Mouse (Mus musculus): ENCODE data around the gene Bex6. TPM values are rescaled to one million over a fixed set of nuclear protein-coding genes. Genes with fewer than 3 reads are reported as not detected.

Bex6 gene
- polyA plus RNA-seq, 1 experiment from 2014 or later: 0.14 TPM

DNA sequence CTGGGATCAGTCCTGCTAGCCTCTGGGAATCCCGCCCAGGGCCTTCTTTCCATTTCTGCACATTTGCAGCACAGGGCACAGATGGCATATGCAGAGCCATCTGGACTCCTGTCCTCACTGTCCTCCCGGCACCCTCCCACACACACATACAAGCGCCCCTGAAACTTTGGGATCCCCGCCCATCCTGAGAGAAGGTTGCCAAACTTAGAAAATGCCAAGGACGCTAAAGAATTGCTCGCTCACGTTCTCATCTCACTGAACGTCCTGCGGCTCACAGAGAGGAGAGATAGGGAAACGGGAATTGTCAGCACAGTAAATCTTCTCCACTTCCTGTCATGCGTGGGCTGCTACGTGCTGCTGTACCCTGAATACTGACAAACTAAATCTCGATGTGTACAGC is 25.2 kb upstream of the Bex6 start:
- 61% methylated on average over 13 of the region's 13 CpGs for WGBS
- H3K36me3 ChIP-seq (ENCODE audit: control insufficient read depth, insufficient read depth, low read length): no peaks in the 10 kb centered on the region
- ATAC-seq (ENCODE audit: insufficient read depth, low FRiP score): no peak
- H3K4me1 ChIP-seq (ENCODE audit: control insufficient read depth, insufficient read depth, low read length): no peaks in the 10 kb centered on the region
- H3K4me2 ChIP-seq (ENCODE audit: low read depth, low read length): no peak overlapping the region
- H3K9ac ChIP-seq (ENCODE audit: low read length): peak overlapping the region; percentile 36; the same call in 1 of the 2 replicates
- no peak overlapping the region for H3K4me3 ChIP-seq (replicated peaks; ENCODE audit: low read length)
- no peak overlapping the region for H3K27ac ChIP-seq (ENCODE audit: low read length)
- no peaks in the 10 kb centered on the region for H3K27me3 ChIP-seq (ENCODE audit: control insufficient read depth, insufficient read depth, low read length)
- no peaks in the 10 kb centered on the region for H3K9me3 ChIP-seq (replicated peaks; ENCODE audit: control insufficient read depth, low read length)

DNA sequence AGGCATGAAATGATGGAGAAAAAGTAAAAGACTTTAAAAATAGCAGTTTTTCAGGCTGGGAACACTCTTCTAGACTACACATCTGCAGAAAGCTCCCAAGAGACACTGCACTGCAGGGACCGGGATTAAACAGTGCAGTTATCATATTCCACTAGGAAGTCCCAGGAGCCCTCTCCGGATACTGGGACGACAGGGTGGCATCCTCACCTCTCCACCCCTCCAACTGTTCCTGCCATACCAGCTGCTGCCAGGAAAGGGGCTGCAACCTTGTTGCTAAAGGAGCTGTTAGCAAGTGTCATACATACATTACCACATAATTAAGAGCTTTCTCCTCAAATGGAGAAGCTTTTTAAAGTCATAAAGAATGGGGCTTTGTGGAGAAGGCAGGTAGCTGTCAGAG is 22.9 kb upstream of the Bex6 start:
- H3K27ac ChIP-seq (ENCODE audit: low read length): no peak overlapping the region
- H3K4me1 ChIP-seq (ENCODE audit: control insufficient read depth, insufficient read depth, low read length): no peaks in the 10 kb centered on the region
- H3K4me2 ChIP-seq (ENCODE audit: low read depth, low read length): no peak overlapping the region
- H3K9me3 ChIP-seq (replicated peaks; ENCODE audit: control insufficient read depth, low read length): no peaks in the 10 kb centered on the region
- H3K4me3 ChIP-seq (replicated peaks; ENCODE audit: low read length): no peak overlapping the region
- H3K9ac ChIP-seq (ENCODE audit: low read length): no peak overlapping the region
- ATAC-seq (ENCODE audit: insufficient read depth, low FRiP score): no peak
- WGBS: 35% methylated on average over 3 of the region's 3 CpGs
- H3K27me3 ChIP-seq (ENCODE audit: control insufficient read depth, insufficient read depth, low read length): no peaks in the 10 kb centered on the region
- H3K36me3 ChIP-seq (ENCODE audit: control insufficient read depth, insufficient read depth, low read length): no peaks in the 10 kb centered on the region

DNA sequence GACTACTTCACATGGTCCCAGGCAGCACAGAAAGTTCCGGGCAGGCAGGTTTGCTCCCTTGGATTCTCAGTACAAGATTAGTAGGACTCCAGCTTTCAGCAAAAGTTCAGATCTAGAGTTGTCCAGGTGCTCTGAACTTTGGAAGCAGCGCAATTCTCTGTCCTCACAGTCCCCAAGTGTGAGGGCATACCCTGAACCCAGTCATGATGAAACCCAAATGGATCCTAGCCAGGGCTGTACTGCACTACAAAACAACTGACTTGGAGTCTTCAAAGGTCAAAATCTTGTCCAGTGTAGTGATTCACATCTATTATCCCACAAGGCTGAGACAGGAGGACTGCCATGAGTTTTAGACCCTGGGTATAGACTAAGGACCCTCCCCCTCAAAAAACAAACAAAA is 22.3 kb upstream of the Bex6 start:
- no peaks in the 10 kb centered on the region for H3K27me3 ChIP-seq (ENCODE audit: control insufficient read depth, insufficient read depth, low read length)
- H3K9ac ChIP-seq (ENCODE audit: low read length): no peak overlapping the region
- no peak overlapping the region for H3K4me2 ChIP-seq (ENCODE audit: low read depth, low read length)
- no peak overlapping the region for H3K4me3 ChIP-seq (replicated peaks; ENCODE audit: low read length)
- WGBS: 78% methylated on average over 2 of the region's 2 CpGs
- no peaks in the 10 kb centered on the region for H3K9me3 ChIP-seq (replicated peaks; ENCODE audit: control insufficient read depth, low read length)
- H3K36me3 ChIP-seq (ENCODE audit: control insufficient read depth, insufficient read depth, low read length): no peaks in the 10 kb centered on the region
- ATAC-seq (ENCODE audit: insufficient read depth, low FRiP score): no peak
- H3K4me1 ChIP-seq (ENCODE audit: control insufficient read depth, insufficient read depth, low read length): no peaks in the 10 kb centered on the region
- H3K27ac ChIP-seq (ENCODE audit: low read length): no peak overlapping the region

DNA sequence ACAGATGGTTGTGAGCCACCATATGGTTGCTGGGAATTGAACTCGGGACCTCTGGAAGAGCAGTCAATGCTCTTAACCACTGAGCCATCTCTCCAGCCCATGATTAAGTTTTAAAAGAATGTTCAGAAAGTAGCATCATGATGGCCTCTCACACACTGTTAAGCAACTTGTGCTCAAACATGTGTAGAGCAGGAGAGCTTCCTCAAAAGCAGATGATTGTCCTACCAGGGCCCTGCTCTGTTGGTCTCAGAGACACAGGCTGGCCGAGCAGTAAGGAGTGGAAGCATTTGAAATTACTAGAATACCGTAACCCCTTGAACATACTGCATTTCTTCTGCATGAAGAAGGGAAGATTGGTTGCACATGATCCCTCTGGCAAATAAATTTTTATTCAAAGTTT is 20.7 kb upstream of the Bex6 start:
- no peak overlapping the region for H3K4me2 ChIP-seq (ENCODE audit: low read depth, low read length)
- ATAC-seq (ENCODE audit: insufficient read depth, low FRiP score): no peak
- no peaks in the 10 kb centered on the region for H3K27me3 ChIP-seq (ENCODE audit: control insufficient read depth, insufficient read depth, low read length)
- no peaks in the 10 kb centered on the region for H3K36me3 ChIP-seq (ENCODE audit: control insufficient read depth, insufficient read depth, low read length)
- no peaks in the 10 kb centered on the region for H3K9me3 ChIP-seq (replicated peaks; ENCODE audit: control insufficient read depth, low read length)
- no peak overlapping the region for H3K4me3 ChIP-seq (replicated peaks; ENCODE audit: low read length)
- 87% methylated on average over 3 of the region's 3 CpGs for WGBS
- no peak overlapping the region for H3K9ac ChIP-seq (ENCODE audit: low read length)
- no peak overlapping the region for H3K27ac ChIP-seq (ENCODE audit: low read length)
- H3K4me1 ChIP-seq (ENCODE audit: control insufficient read depth, insufficient read depth, low read length): no peaks in the 10 kb centered on the region

DNA sequence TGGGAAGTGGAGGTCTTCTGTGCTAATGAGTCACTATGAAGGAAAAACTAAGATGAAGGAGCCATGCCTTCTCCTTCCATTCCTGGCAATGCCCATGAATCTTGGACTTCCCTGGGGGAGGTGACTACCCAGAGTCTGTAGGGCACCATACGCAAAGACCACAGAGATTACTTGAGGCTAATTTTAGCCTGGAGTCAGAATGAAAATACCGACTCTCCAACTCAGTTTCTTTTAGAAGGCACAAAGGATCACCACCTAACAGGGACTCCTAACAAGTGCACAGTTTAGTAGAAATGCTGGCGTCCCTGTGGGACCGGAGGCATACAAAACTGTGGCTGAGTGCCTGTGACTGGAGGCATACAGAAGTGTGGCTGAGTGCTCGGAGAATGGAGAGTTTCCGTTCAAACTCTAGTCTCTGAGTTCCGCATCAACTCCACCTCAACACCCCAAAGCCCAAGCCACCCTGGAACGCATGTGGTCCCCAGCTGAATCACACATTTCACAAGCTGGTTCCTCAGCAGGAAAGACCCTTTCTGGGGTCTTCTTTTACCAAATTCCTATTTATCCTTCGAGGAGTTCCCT is 18.8 kb upstream of the Bex6 start:
- Histone ChIP-seq H3K27ac (ENCODE audit: low read length) (no peak overlapping the region), H3K4me3 (replicated peaks; ENCODE audit: low read length) (no peak overlapping the region), H3K4me2 (ENCODE audit: low read depth, low read length) (no peak overlapping the region), H3K27me3 (ENCODE audit: control insufficient read depth, insufficient read depth, low read length) (no peaks in the 10 kb centered on the region), H3K9me3 (replicated peaks; ENCODE audit: control insufficient read depth, low read length) (no peaks in the 10 kb centered on the region), H3K36me3 (ENCODE audit: control insufficient read depth, insufficient read depth, low read length) (no peaks in the 10 kb centered on the region), H3K9ac (ENCODE audit: low read length) (no peak overlapping the region), H3K4me1 (ENCODE audit: control insufficient read depth, insufficient read depth, low read length) (peaks cover 5% of the 10 kb centered on the region)
- 85% methylated on average over 9 of the region's 9 CpGs for WGBS
- no peak for ATAC-seq (ENCODE audit: insufficient read depth, low FRiP score)

DNA sequence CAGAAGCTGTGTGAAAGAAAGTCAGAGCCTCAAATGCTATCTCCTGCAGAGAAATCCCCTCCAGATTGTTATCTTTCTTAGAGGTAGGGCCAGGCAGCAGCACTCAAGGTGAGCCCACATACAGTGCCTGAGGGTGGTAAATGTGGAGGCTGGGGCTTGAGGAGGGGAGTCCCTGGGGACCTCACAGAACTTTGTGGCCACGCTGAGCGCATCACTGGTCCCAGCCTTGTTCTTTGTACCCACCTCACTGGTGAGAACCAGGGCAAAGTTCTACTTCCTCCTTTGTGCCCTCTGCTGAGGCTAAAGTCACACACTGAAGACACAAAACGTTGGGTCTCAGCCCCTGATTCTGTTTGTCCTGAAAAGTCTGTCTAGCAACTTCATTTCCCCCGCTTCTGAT is 16.2 kb upstream of the Bex6 start:
- no peak overlapping the region for H3K27ac ChIP-seq (ENCODE audit: low read length)
- no peak overlapping the region for H3K9ac ChIP-seq (ENCODE audit: low read length)
- H3K4me1 ChIP-seq (ENCODE audit: control insufficient read depth, insufficient read depth, low read length): peaks cover 5% of the 10 kb centered on the region
- no peaks in the 10 kb centered on the region for H3K9me3 ChIP-seq (replicated peaks; ENCODE audit: control insufficient read depth, low read length)
- H3K36me3 ChIP-seq (ENCODE audit: control insufficient read depth, insufficient read depth, low read length): no peaks in the 10 kb centered on the region
- H3K27me3 ChIP-seq (ENCODE audit: control insufficient read depth, insufficient read depth, low read length): no peaks in the 10 kb centered on the region
- H3K4me2 ChIP-seq (ENCODE audit: low read depth, low read length): peak overlapping the region; percentile 11; the same call in 1 of the 2 replicates
- H3K4me3 ChIP-seq (replicated peaks; ENCODE audit: low read length): peak overlapping the region; percentile 46
- no peak for ATAC-seq (ENCODE audit: insufficient read depth, low FRiP score)
- WGBS: 66% methylated on average over 4 of the region's 4 CpGs

DNA sequence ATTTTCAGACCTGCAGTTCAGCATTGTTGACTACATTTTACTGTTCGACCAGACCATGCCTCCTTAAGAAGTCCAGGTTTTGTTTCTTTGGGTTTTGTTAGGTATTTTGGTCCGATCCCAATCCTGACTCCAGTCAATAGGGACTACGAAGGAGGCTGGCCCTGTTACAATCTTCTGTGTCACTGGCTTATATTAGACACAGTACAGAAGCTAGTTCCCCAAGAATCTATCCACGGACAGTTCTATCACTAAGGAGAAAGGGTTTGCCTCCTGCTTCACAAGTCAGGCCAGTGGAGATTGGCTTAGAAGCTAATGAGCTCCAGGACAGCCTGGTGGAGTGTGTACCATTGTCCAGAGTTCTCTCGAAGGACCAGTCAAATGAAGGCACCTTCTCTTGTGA is 15.7 kb upstream of the Bex6 start:
- 75% methylated on average over 5 of the region's 5 CpGs for WGBS
- no peak for ATAC-seq (ENCODE audit: insufficient read depth, low FRiP score)
- no peak overlapping the region for H3K4me2 ChIP-seq (ENCODE audit: low read depth, low read length)
- H3K36me3 ChIP-seq (ENCODE audit: control insufficient read depth, insufficient read depth, low read length): no peaks in the 10 kb centered on the region
- peak overlapping the region; percentile 46 for H3K4me3 ChIP-seq (replicated peaks; ENCODE audit: low read length)
- peak overlapping the region; percentile 25; the same call in 1 of the 2 replicates for H3K9ac ChIP-seq (ENCODE audit: low read length)
- no peaks in the 10 kb centered on the region for H3K9me3 ChIP-seq (replicated peaks; ENCODE audit: control insufficient read depth, low read length)
- H3K4me1 ChIP-seq (ENCODE audit: control insufficient read depth, insufficient read depth, low read length): peaks cover 5% of the 10 kb centered on the region
- H3K27ac ChIP-seq (ENCODE audit: low read length): no peak overlapping the region
- no peaks in the 10 kb centered on the region for H3K27me3 ChIP-seq (ENCODE audit: control insufficient read depth, insufficient read depth, low read length)

DNA sequence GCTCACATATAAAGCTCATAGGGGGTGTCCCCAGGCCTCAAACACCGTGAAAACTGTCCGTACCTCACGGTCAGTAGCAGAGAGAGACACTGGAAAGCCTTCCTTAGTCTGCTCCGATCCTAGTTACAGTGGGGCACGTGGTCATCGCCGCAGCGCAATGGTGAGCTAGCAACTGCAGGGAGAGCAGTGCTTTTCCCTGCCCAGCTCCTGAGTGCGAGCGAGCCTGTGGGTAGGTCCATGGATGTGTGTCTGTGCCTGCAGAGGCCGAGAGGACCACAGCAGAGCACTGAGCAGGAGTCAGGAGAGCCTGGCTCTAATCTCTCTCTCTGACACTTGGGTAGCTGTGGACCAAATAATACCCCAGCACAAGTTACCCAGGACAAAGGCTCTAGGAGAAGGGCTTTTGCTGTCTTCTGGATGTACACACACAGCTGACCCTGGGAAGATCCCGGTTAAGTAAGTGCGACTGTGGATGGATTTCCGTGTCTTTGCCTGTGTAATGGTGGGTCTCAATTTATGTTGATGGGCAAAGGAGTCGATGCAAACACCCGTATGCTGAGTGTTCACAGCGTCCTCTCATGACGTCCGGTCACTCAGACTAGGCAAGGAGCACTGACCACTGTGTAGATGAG is 15.1 kb upstream of the Bex6 start:
- ATAC-seq (ENCODE audit: insufficient read depth, low FRiP score): no peak
- Histone ChIP-seq H3K4me3 (replicated peaks; ENCODE audit: low read length) (peak overlapping the region; percentile 46), H3K27me3 (ENCODE audit: control insufficient read depth, insufficient read depth, low read length) (no peaks in the 10 kb centered on the region), H3K27ac (ENCODE audit: low read length) (peak overlapping the region; percentile 3; the same call in 1 of the 2 replicates), H3K9ac (ENCODE audit: low read length) (peak overlapping the region; percentile 70), H3K4me1 (ENCODE audit: control insufficient read depth, insufficient read depth, low read length) (peaks cover 5% of the 10 kb centered on the region), H3K9me3 (replicated peaks; ENCODE audit: control insufficient read depth, low read length) (no peaks in the 10 kb centered on the region), H3K36me3 (ENCODE audit: control insufficient read depth, insufficient read depth, low read length) (no peaks in the 10 kb centered on the region), H3K4me2 (ENCODE audit: low read depth, low read length) (peak overlapping the region; percentile 68)
- 70% methylated on average over 19 of the region's 19 CpGs for WGBS

DNA sequence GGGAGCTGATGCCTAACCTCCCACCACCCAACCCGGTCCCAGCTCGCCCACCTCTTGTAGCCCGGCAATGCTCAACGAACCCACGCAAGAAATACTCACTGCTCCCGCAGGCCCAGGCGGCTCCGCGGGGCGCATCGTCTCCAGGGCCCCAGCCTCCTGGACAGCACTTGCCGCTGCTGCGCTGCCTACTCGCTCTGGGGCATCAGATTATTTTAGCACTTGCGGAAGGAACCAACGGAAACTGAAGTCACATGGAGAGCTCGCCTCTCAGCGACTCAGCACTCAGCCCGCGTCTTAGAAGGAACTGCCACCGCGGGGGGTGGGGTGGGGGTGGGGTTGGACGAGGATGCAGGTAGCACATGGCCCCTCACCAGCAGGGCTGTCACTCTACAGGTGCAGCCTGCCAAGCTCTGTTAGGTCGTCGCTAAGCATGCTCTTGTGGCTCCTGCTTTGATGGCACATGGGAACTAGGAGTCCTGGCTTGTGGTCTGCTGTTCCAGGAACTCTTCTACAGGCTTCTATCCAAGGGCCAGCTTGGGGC is 14.3 kb upstream of the Bex6 start, which contains the start of gene Nrros:
Nrros (minus strand) TSS at position 314 of the 541 bp plus-strand sequence.
- Histone ChIP-seq H3K4me3 (replicated peaks; ENCODE audit: low read length) (peak within 1 kb of the TSS; percentile 46), H3K9me3 (replicated peaks; ENCODE audit: control insufficient read depth, low read length) (no peaks in the 10 kb centered on the region), H3K27ac (ENCODE audit: low read length) (peak within 1 kb of the TSS; percentile 3), H3K27me3 (ENCODE audit: control insufficient read depth, insufficient read depth, low read length) (no peaks in the 10 kb centered on the region), H3K36me3 (ENCODE audit: control insufficient read depth, insufficient read depth, low read length) (no peaks in the 10 kb centered on the region), H3K4me1 (ENCODE audit: control insufficient read depth, insufficient read depth, low read length) (peaks cover 5% of the 10 kb centered on the region), H3K9ac (ENCODE audit: low read length) (peak within 1 kb of the TSS; percentile 70), H3K4me2 (ENCODE audit: low read depth, low read length) (peak within 1 kb of the TSS; percentile 68)
- WGBS: 2% methylated on average over 25 of the region's 25 CpGs
- peak; percentile 56; the same call in 1 of the 2 replicates for ATAC-seq (ENCODE audit: insufficient read depth, low FRiP score)

Measured in stomach, embryonic 16.5 days (tissue).